Mouse (Mus musculus) forebrain, embryonic 13.5 days (tissue): ENCODE results near the gene Calca. TPM values are rescaled to one million over a fixed set of nuclear protein-coding genes. Genes with fewer than 3 reads are reported as not detected.

Source experiments
- polyA plus RNA-seq: library from polyadenylated mRNA; unstranded; fragments of >200 nt; fragmentation: Nextera tagmentation; extraction: Ambion mirVana; gene quantifications from 2 replicates; pipeline ENCODE4 v1.2.1, GENCODE M21; 2015

The Calca gene
- polyA plus RNA-seq, 1 experiment from 2014 or later = 1.4 TPM

Other genes with a start within 250 kb of the Calca start
- gene Pde3b, start 221.1 kb downstream of the Calca start, polyA plus RNA-seq = 4.9 TPM in 2 replicates
- 0.92 and 1.6 TPM in 2 replicates for gene Cyp2r1, start 73.4 kb downstream of the Calca start, polyA plus RNA-seq
- not detected in 2 replicates for gene Calcb, start 82.3 kb upstream of the Calca start, polyA plus RNA-seq
- gene Insc, start 107.3 kb upstream of the Calca start, polyA plus RNA-seq = 0.46 and 0.86 TPM in 2 replicates